Mouse (Mus musculus) CH12.LX (cell line): ENCODE results near the gene Pip5k1b. TPM values are rescaled to one million over a fixed set of nuclear protein-coding genes. Genes with fewer than 3 reads are reported as not detected.

Experiments
- DNase-seq: peaks from one replicate; pipeline ENCODE4 v3.0.0-alpha.2; 2013; ENCODE audit errors: extremely low read depth
- H3K27ac ChIP-seq: 2 replicates; pipeline ENCODE4 v1.5.1; 2012; ENCODE audit warnings: low read depth, mild to moderate bottlenecking, control low read depth, moderate library complexity; ENCODE audit not compliant: insufficient read depth
- H3K27me3 ChIP-seq: replicated peaks from 2 replicates; pipeline ENCODE3; 2012; ENCODE audit warnings: inconsistent platforms
- H3K36me3 ChIP-seq, 2 experiments: replicated peaks in 1 of 2; 2 replicates each; pipeline versions ENCODE3 to v1.6.1; 2012; ENCODE audit warnings: inconsistent platforms in 1 of 2, low read length in 1 of 2, mild to moderate bottlenecking in 1 of 2, mixed read lengths in 1 of 2, moderate library complexity in 1 of 2; ENCODE audit not compliant: control insufficient read depth in 1 of 2, insufficient read depth in 1 of 2
- H3K4me1 ChIP-seq, 2 experiments: 2 replicates each; pipeline ENCODE4 v1.6.1; 2012; ENCODE audit warnings: inconsistent platforms in 1 of 2, moderate library complexity in 1 of 2; ENCODE audit not compliant: insufficient read depth in 2 of 2, control insufficient read depth in 1 of 2
- H3K4me2 ChIP-seq: 2 replicates; pipeline ENCODE4 v1.6.1; 2012; ENCODE audit warnings: low read depth, mild to moderate bottlenecking, control low read depth; ENCODE audit not compliant: poor library complexity, insufficient read depth, severe bottlenecking
- H3K4me3 ChIP-seq, 3 experiments: fragments of 150-350 bp in 1 of 3; sonication (generic) in 1 of 3; replicated peaks in 1 of 3; 2 replicates each; pipeline versions ENCODE3 to v1.5.1; 2011 to 2012; ENCODE audit warnings: low read depth in 2 of 3, low read length in 2 of 3, mild to moderate bottlenecking in 2 of 3, moderate library complexity in 2 of 3, control low read depth in 1 of 3, improper control_type of control experiment in 1 of 3, inconsistent platforms in 1 of 3, mixed read lengths in 1 of 3; ENCODE audit not compliant: poor library complexity in 1 of 3
- H3K79me2 ChIP-seq: replicated peaks from 2 replicates; pipeline ENCODE4 v1.6.1; 2012; ENCODE audit warnings: mild to moderate bottlenecking, moderate library complexity; ENCODE audit not compliant: control insufficient read depth, poor library complexity, insufficient read depth, severe bottlenecking; ENCODE audit errors: extremely low read depth
- H3K9ac ChIP-seq: 2 replicates; pipeline ENCODE4 v1.6.1; 2012; ENCODE audit warnings: low read depth, mild to moderate bottlenecking, control low read depth, moderate library complexity; ENCODE audit not compliant: insufficient read depth
- H3K9me3 ChIP-seq: replicated peaks from 2 replicates; pipeline ENCODE3; 2012; ENCODE audit warnings: low read length, inconsistent platforms, mixed read lengths
- BHLHE40 ChIP-seq: IDR thresholded peaks from 2 replicates; pipeline ENCODE4 v1.6.1; 2011; ENCODE audit warnings: mild to moderate bottlenecking, low read depth, low read length, improper control_type of control experiment
- CHD1 ChIP-seq: IDR thresholded peaks from 2 replicates; pipeline ENCODE4 v1.6.1; 2012; ENCODE audit warnings: low read depth, low read length, improper control_type of control experiment, inconsistent platforms
- CHD2 ChIP-seq: IDR thresholded peaks from 2 replicates; pipeline ENCODE4 v1.6.1; 2011; ENCODE audit warnings: low read length, improper control_type of control experiment
- CTCF ChIP-seq, 2 experiments: IDR thresholded peaks in 1 of 2; conservative IDR thresholded peaks in 1 of 2; 2 replicates each; pipeline ENCODE4 v1.5.1; 2011 to 2012; ENCODE audit warnings: low read depth in 2 of 2, low read length in 2 of 2, improper control_type of control experiment in 1 of 2, inconsistent platforms in 1 of 2, mild to moderate bottlenecking in 1 of 2, moderate library complexity in 1 of 2
- ELF1 ChIP-seq: IDR thresholded peaks from 2 replicates; pipeline ENCODE4 v1.6.1; 2014; ENCODE audit warnings: low read depth, mild to moderate bottlenecking, inconsistent platforms, low read length, improper control_type of control experiment
- EP300 ChIP-seq: IDR thresholded peaks from 2 replicates; pipeline ENCODE4 v1.6.1; 2011; ENCODE audit warnings: low read length, improper control_type of control experiment
- ETS1 ChIP-seq: conservative IDR thresholded peaks from 2 replicates; pipeline ENCODE4 v1.6.1; 2012; ENCODE audit warnings: low read depth, mild to moderate bottlenecking, inconsistent platforms, low read length, improper control_type of control experiment, moderate library complexity
- GABPA ChIP-seq: IDR thresholded peaks from 2 replicates; pipeline ENCODE4 v1.6.1; 2012; ENCODE audit warnings: low read depth, low read length, improper control_type of control experiment, inconsistent platforms; ENCODE audit not compliant: insufficient replicate concordance
- HCFC1 ChIP-seq: IDR thresholded peaks from 2 replicates; pipeline ENCODE4 v1.6.1; 2012; ENCODE audit warnings: low read depth, mild to moderate bottlenecking, inconsistent platforms, low read length, improper control_type of control experiment
- IRF4 ChIP-seq: IDR thresholded peaks from 2 replicates; pipeline ENCODE4 v1.6.1; 2014; ENCODE audit warnings: low read depth, mild to moderate bottlenecking, inconsistent platforms, low read length, improper control_type of control experiment
- JUN ChIP-seq: IDR thresholded peaks from 2 replicates; pipeline ENCODE4 v1.6.1; 2011; ENCODE audit warnings: low read depth, mild to moderate bottlenecking, low read length, improper control_type of control experiment, moderate library complexity; ENCODE audit not compliant: insufficient read depth
- JUND ChIP-seq: conservative IDR thresholded peaks from 2 replicates; pipeline ENCODE4 v1.6.1; 2011; ENCODE audit warnings: low read depth, low read length, improper control_type of control experiment
- KAT2A ChIP-seq: IDR thresholded peaks from 2 replicates; pipeline ENCODE4 v1.6.1; 2012; ENCODE audit warnings: low read length, improper control_type of control experiment, inconsistent platforms; ENCODE audit not compliant: insufficient replicate concordance
- MAFK ChIP-seq: IDR thresholded peaks from 2 replicates; pipeline ENCODE4 v1.6.1; 2011; ENCODE audit warnings: low read length, improper control_type of control experiment; ENCODE audit not compliant: insufficient replicate concordance
- MAX ChIP-seq: IDR thresholded peaks from 2 replicates; pipeline ENCODE4 v1.6.1; 2011; ENCODE audit warnings: low read length, improper control_type of control experiment
- MEF2A ChIP-seq: IDR thresholded peaks from 2 replicates; pipeline ENCODE4 v1.6.1; 2014; ENCODE audit warnings: low read depth, mild to moderate bottlenecking, inconsistent platforms, low read length, improper control_type of control experiment, borderline replicate concordance
- MXI1 ChIP-seq: IDR thresholded peaks from 2 replicates; pipeline ENCODE4 v1.6.1; 2011; ENCODE audit warnings: mild to moderate bottlenecking, low read depth, low read length, improper control_type of control experiment
- MYC ChIP-seq: IDR thresholded peaks from 2 replicates; pipeline ENCODE4 v1.6.1; 2011; ENCODE audit warnings: low read depth, mild to moderate bottlenecking, improper control_type of control experiment, low read length
- NELFE ChIP-seq: IDR thresholded peaks from 2 replicates; pipeline ENCODE4 v1.6.1; 2011; ENCODE audit warnings: low read depth, low read length, improper control_type of control experiment
- NRF1 ChIP-seq: IDR thresholded peaks from 2 replicates; pipeline ENCODE4 v1.6.1; 2014; ENCODE audit warnings: low read depth, mild to moderate bottlenecking, inconsistent platforms, low read length, improper control_type of control experiment, moderate library complexity
- PAX5 ChIP-seq: IDR thresholded peaks from 2 replicates; pipeline ENCODE4 v1.6.1; 2012; ENCODE audit warnings: low read length, inconsistent platforms, mixed read lengths
- POLR2A ChIP-seq: IDR thresholded peaks from 2 replicates; pipeline ENCODE4 v1.6.1; 2011; ENCODE audit warnings: low read depth, mild to moderate bottlenecking, improper control_type of control experiment, low read length
- POLR2AphosphoS2 ChIP-seq: IDR thresholded peaks from 2 replicates; pipeline ENCODE4 v1.6.1; 2011; ENCODE audit warnings: low read depth, low read length, improper control_type of control experiment
- RAD21 ChIP-seq: IDR thresholded peaks from 2 replicates; pipeline ENCODE4 v1.6.1; 2011; ENCODE audit warnings: low read depth, mild to moderate bottlenecking, low read length, improper control_type of control experiment, moderate library complexity
- RCOR1 ChIP-seq: conservative IDR thresholded peaks from 2 replicates; pipeline ENCODE4 v1.6.1; 2012; ENCODE audit warnings: low read depth, mild to moderate bottlenecking, inconsistent platforms, low read length, improper control_type of control experiment
- SMC3 ChIP-seq: IDR thresholded peaks from 2 replicates; pipeline ENCODE4 v1.6.1; 2011; ENCODE audit warnings: low read depth, low read length, improper control_type of control experiment
- TBP ChIP-seq: conservative IDR thresholded peaks from 2 replicates; pipeline ENCODE4 v1.6.1; 2011; ENCODE audit warnings: low read depth, low read length, improper control_type of control experiment
- TCF12 ChIP-seq: IDR thresholded peaks from 2 replicates; pipeline ENCODE4 v1.6.1; 2014; ENCODE audit warnings: low read depth, mild to moderate bottlenecking, inconsistent platforms, low read length, improper control_type of control experiment
- UBTF ChIP-seq: IDR thresholded peaks from 2 replicates; pipeline ENCODE4 v1.6.1; 2012; ENCODE audit warnings: low read depth, mild to moderate bottlenecking, inconsistent platforms, low read length, improper control_type of control experiment, moderate library complexity
- USF1 ChIP-seq: IDR thresholded peaks from 2 replicates; pipeline ENCODE4 v1.6.1; 2014; ENCODE audit warnings: low read depth, mild to moderate bottlenecking, inconsistent platforms, low read length, improper control_type of control experiment
- ZC3H11A ChIP-seq: IDR thresholded peaks from 2 replicates; pipeline ENCODE4 v1.6.1; 2012; ENCODE audit warnings: low read depth, mild to moderate bottlenecking, inconsistent platforms, low read length, improper control_type of control experiment
- ZKSCAN1 ChIP-seq: IDR thresholded peaks from 2 replicates; pipeline ENCODE4 v1.6.1; 2012; ENCODE audit warnings: low read depth, inconsistent platforms, low read length, improper control_type of control experiment, borderline replicate concordance
- ZNF384 ChIP-seq: IDR thresholded peaks from 2 replicates; pipeline ENCODE4 v1.6.1; 2012; ENCODE audit warnings: low read depth, low read length, improper control_type of control experiment, inconsistent platforms
- dilution Hi-C: fragments of 300-500 bp; cut with MboI; formaldehyde crosslinking; loops from 2 replicates; pipeline ENCODE4 v1.14.3; 2020; ENCODE audit warnings: low sequenced_read_pairs; ENCODE audit not compliant: extremely low pct_unique_long_range_greater_than_20kb, extremely low pct_ligation_motif_present
- in situ Hi-C: fragments of 300-500 bp; cut with MboI; formaldehyde crosslinking; loops from 3 replicates; pipeline ENCODE4 v1.14.3; 2019; ENCODE audit warnings: low sequenced_read_pairs, low pct_ligation_motif_present, low pct_unique_long_range_greater_than_20kb, mixed read lengths
- polyA plus RNA-seq: library from polyadenylated mRNA; unstranded; fragments of >175 nt; gene quantifications from 2 replicates; pipeline ENCODE4 v1.2.1, GENCODE M21; 2012; ENCODE audit warnings: low read depth; ENCODE audit not compliant: insufficient read length
- total RNA-seq, 2 experiments: library from RNA; depleted of rRNA; stranded (reverse); fragments of 300-350 nt in 1 of 2; fragments of >200 nt in 1 of 2; gene quantifications; 2 replicates each; pipeline ENCODE4 v1.2.3; 2012 to 2014

The Pip5k1b gene
- total and polyA plus RNA-seq, 3 experiments, result 1.7 to 2.9 (median 2.0) TPM

DNA sequence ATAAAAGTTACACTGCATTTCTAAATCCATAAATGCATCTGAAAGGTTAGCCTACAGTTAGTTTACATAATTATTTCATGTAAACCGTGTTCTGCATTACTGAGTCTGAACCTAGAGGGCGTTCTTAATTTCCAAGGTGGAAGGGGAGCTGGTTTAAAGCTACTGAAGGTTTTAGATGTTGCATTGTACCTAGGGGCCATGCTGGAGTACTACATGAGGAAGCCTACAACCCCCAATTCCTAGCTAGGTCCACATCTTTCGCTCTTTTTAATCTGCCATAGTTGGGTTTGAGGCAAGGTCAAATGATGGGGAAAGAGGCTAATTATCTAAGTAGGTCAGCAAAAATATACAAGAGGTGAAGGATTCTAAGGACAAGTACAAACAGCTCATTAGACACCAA lies 104.0 kb downstream of the Pip5k1b start:
- Histone ChIP-seq H3K4me1 (peaks cover 5 to 29% of the 10 kb centered on the region in 2 experiments), H3K4me3 (no peak overlapping the region), H3K27ac (no peak overlapping the region), H3K9ac (no peak overlapping the region), H3K9me3 (peaks cover 2% of the 10 kb centered on the region), H3K4me2 (no peak overlapping the region), H3K36me3 (no peaks in the 10 kb centered on the region), H3K27me3 (no peaks in the 10 kb centered on the region), H3K79me2 (no peaks in the 10 kb centered on the region)
- dilution Hi-C loops, result no loop called here
- DNase-seq, result peak; percentile 27
- in situ Hi-C loops, result no loop called here
- TF ChIP-seq NELFE (no peak), MAFK (no peak), SMC3 (peak; percentile 4; the same call in 1 of the 2 replicates), CTCF (conservative IDR thresholded peaks at IDR 0.05 in 1 of 2, IDR thresholded peaks at IDR 0.05 in 1 of 2; ENCODE audit: low read depth in 2 of 2, low read length in 2 of 2) (peak in 1 of 2 experiments; percentile 46; a peak in 2 of 4 replicates)

DNA sequence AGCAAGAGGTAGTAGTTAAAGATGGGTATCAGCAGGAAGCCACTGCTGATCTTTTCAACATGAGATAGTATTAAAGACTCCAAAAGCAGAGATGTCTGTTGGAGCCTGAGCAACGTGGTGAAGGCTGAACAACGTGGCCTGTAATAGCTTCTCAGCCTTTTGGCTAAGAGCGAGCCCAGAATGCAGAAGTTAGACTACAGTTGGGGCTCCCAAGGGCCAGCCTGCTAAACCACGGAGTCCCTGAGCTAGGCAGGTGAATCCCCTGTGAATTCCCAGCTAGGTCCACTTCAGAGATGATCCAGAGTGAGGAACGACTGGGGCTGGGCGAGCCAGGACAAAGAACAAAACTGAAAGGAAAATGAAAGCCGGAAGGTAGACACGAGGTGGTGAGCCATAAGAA lies 104.9 kb downstream of the Pip5k1b start:
- in situ Hi-C loops, result no loop called here
- DNase-seq, result peak; percentile 82
- no peaks in the 10 kb centered on the region for H3K36me3 ChIP-seq
- 0 out of 2 replicates have a peak overlapping the region, but pooled peaks have one; percentile 15 for H3K9ac ChIP-seq
- peaks cover 5 to 29% of the 10 kb centered on the region in 2 experiments for H3K4me1 ChIP-seq
- H3K27me3 ChIP-seq, result no peaks in the 10 kb centered on the region
- peak overlapping the region in 1 of 3 experiments; percentile 11 for H3K4me3 ChIP-seq
- H3K4me2 ChIP-seq, result peak overlapping the region; percentile 53
- dilution Hi-C loops, result no loop called here
- H3K79me2 ChIP-seq, result no peaks in the 10 kb centered on the region
- H3K9me3 ChIP-seq, result peaks cover 2% of the 10 kb centered on the region
- peak overlapping the region; percentile 7; the same call in 1 of the 2 replicates for H3K27ac ChIP-seq
- no peak for TF ChIP-seq PAX5
- TF ChIP-seq MAFK, result no peak
- TF ChIP-seq EP300, result peak; percentile 39; the same call in 1 of the 2 replicates
- TF ChIP-seq ZC3H11A, result no peak
- no peak for TF ChIP-seq CHD1
- no peak for TF ChIP-seq KAT2A
- no peak; the same call in 1 of the 2 replicates for TF ChIP-seq POLR2A
- TF ChIP-seq TBP, result no peak
- TF ChIP-seq HCFC1, result no peak
- no peak for TF ChIP-seq RCOR1
- no peak for TF ChIP-seq GABPA
- TF ChIP-seq BHLHE40, result peak; percentile 44
- TF ChIP-seq NRF1, result no peak
- no peak for TF ChIP-seq JUND
- TF ChIP-seq ZKSCAN1, result no peak
- 0 out of 2 replicates have a peak, but pooled peaks have one; percentile 11 for TF ChIP-seq ELF1
- peak; percentile 66 for TF ChIP-seq IRF4
- no peak for TF ChIP-seq NELFE
- peak; percentile 25; the same call in 1 of the 2 replicates for TF ChIP-seq TCF12
- TF ChIP-seq ETS1, result peak; percentile 46; the same call in 1 of the 2 replicates
- no peak for TF ChIP-seq MEF2A
- TF ChIP-seq RAD21, result no peak; the same call in 1 of the 2 replicates
- TF ChIP-seq MXI1, result peak; percentile 77
- TF ChIP-seq UBTF, result no peak
- TF ChIP-seq SMC3, result no peak
- no peak for TF ChIP-seq USF1
- no peak for TF ChIP-seq JUN
- TF ChIP-seq MAX, result peak; percentile 86
- TF ChIP-seq CHD2, result no peak
- TF ChIP-seq ZNF384, result no peak
- no peak for TF ChIP-seq POLR2AphosphoS2
- TF ChIP-seq MYC, result peak; percentile 90
